In genomic region chr13:34021998-34022397, GRCm38 (mm10) we compare ENCODE assay signal across 34 mouse cellular contexts.
"Had no signal": no experiment of that assay in that cellular context is flagged by ENCODE, and none has a peak within 500 bp of the region (broad histone marks: within the 10 kb centered on the region; RNA-seq: fewer than 3 reads in every experiment).

No protein-coding gene starts in this region.

- ATAC-seq: hindbrain, embryonic 16.5 days; hindbrain, postnatal 0 days; inflammation-experienced regulatory T-cells, adult 6 months; intestine, embryonic 15.5 days; intestine, embryonic 16.5 days; intestine, postnatal 0 days had no signal

- H3K27ac ChIP-seq: heart, embryonic 10.5 days; heart, embryonic 13.5 days; heart, embryonic 15.5 days; hindbrain, embryonic 10.5 days; hindbrain, embryonic 12.5 days; hindbrain, embryonic 13.5 days; hindbrain, embryonic 14.5 days; hindbrain, embryonic 15.5 days; hindbrain, postnatal 0 days; intestine, embryonic 15.5 days; kidney, embryonic 15.5 days; kidney, postnatal 0 days; layer of hippocampus, adult 2 months had no signal

- H3K9ac ChIP-seq: heart, embryonic 12.5 days; heart, embryonic 13.5 days; heart, embryonic 15.5 days; hindbrain, embryonic 12.5 days; hindbrain, embryonic 13.5 days; hindbrain, embryonic 14.5 days; hindbrain, embryonic 15.5 days; intestine, embryonic 15.5 days; kidney, embryonic 15.5 days had no signal

- H3K9me3 ChIP-seq: heart, embryonic 10.5 days; heart, embryonic 13.5 days; heart, embryonic 15.5 days; hindbrain, embryonic 10.5 days; hindbrain, embryonic 12.5 days; hindbrain, embryonic 13.5 days; hindbrain, embryonic 15.5 days; intestine, embryonic 15.5 days; kidney, embryonic 15.5 days had no signal

- H3K4me2 ChIP-seq: heart, embryonic 12.5 days; heart, embryonic 13.5 days; heart, embryonic 15.5 days; hindbrain, embryonic 12.5 days; hindbrain, embryonic 13.5 days; hindbrain, embryonic 14.5 days; hindbrain, embryonic 15.5 days; intestine, embryonic 15.5 days; kidney, embryonic 15.5 days had no signal

- H3K4me3 ChIP-seq: heart, embryonic 10.5 days; heart, embryonic 12.5 days; heart, embryonic 13.5 days; heart, embryonic 15.5 days; hindbrain, embryonic 10.5 days; hindbrain, embryonic 12.5 days; hindbrain, embryonic 13.5 days; hindbrain, embryonic 15.5 days; intestine, embryonic 15.5 days; kidney, embryonic 15.5 days; layer of hippocampus, adult 2 months had no signal

- H3K27me3 ChIP-seq: heart, embryonic 12.5 days; heart, embryonic 13.5 days; heart, embryonic 15.5 days; hindbrain, embryonic 12.5 days; hindbrain, embryonic 13.5 days; hindbrain, embryonic 15.5 days; intestine, embryonic 15.5 days; kidney, embryonic 15.5 days had no signal

- H3K4me1 ChIP-seq: heart, embryonic 10.5 days; heart, embryonic 12.5 days; heart, embryonic 13.5 days; heart, embryonic 15.5 days; hindbrain, embryonic 10.5 days; hindbrain, embryonic 12.5 days; hindbrain, embryonic 13.5 days; hindbrain, embryonic 15.5 days; intestine, embryonic 15.5 days; kidney, embryonic 15.5 days had no signal

- DNase-seq: heart, postnatal 10 days; heart, postnatal 14 days; heart, postnatal 36 days; heart, postnatal 4 days; kidney, adult 11 months; kidney, adult 18-20 months; kidney, adult 2 months; kidney, adult 8-10 months; kidney, adult 9 months; kidney, postnatal 10 days; kidney, postnatal 14 days; kidney, postnatal 25 days; kidney, postnatal 36 days; kidney, postnatal 4 days; layer of hippocampus, adult 9-11 months; layer of hippocampus, postnatal 36 days had no signal
